Mouse (Mus musculus) lung, postnatal 0 days (tissue): ENCODE results near the gene Gm7954.
"Not testable (repeated sequence)": the region's sequence is repeated elsewhere in the genome, so short reads cannot be mapped to it uniquely, and the experiment has no call there.

Experiments
- CTCF ChIP-seq: IDR thresholded peaks from 2 replicates; pipeline ENCODE4 v1.5.1; 2016; ENCODE audit warnings: antibody characterized with exemption, mild to moderate bottlenecking
- EP300 ChIP-seq: IDR thresholded peaks from 2 replicates; pipeline ENCODE4 v1.6.1; 2016; ENCODE audit warnings: antibody characterized with exemption, mild to moderate bottlenecking, control low read depth

DNA sequence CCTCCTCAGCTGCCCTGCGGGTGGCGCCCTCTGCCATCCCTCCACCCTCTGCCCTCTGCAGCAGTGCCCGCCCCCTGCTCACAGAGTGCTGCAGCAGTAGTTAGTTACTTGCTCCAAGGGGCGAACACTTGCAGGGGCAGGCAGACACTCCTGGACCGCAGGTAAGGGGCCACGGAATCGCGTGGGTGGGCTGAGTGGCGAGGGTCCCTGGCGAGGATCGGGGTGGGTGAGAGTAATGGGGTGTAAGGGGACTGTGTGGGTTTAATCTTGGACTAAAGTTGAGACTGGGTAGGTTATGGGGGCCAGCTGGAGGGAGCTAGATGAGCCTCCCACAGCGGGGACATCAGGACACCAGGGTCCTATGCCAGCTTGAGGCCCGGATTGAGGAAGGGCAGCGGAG lies 28.6 kb downstream of the Gm7954 start:
- TF ChIP-seq CTCF, EP300: not testable (repeated sequence)
